ENCODE assay signal across 8 mouse cellular contexts in genomic region chr11:119989115-119989564, GRCm38 (mm10). TPM values are rescaled to one million over a fixed set of nuclear protein-coding genes. Genes with fewer than 3 reads are reported as not detected.
DNase-seq lines count a peak whose midpoint lies in the region; ATAC-seq and TF ChIP-seq lines count a peak whose summit lies in the region.

No protein-coding gene starts in this region.

- H3K27me3 ChIP-seq in kidney, adult 2 months (replicated peaks; ENCODE audit: control insufficient read depth, insufficient read depth, low read length): no peaks in the 10 kb centered on the region
- peaks cover 2% of the 10 kb centered on the region; the same call in 1 of the 2 replicates for H3K27me3 ChIP-seq in heart, embryonic 11.5 days (ENCODE audit: control insufficient read depth, insufficient read depth, low read length)
- H3K27me3 ChIP-seq in midbrain, embryonic 11.5 days (ENCODE audit: control insufficient read depth, insufficient read depth, low read length): no peaks in the 10 kb centered on the region

- TF ChIP-seq CTCF in kidney, adult 2 months (conservative IDR thresholded peaks at IDR 0.05; ENCODE audit: insufficient read depth, insufficient read length, low read depth, low read length): no peak

- ATAC-seq in heart, embryonic 11.5 days (replicated peaks; ENCODE audit: insufficient number of reproducible peaks, low FRiP score, low TSS enrichment): 0 out of 2 replicates have a peak, but pooled peaks have one; percentile 16
- ATAC-seq in midbrain, embryonic 11.5 days (ENCODE audit: low FRiP score): peak; percentile 34; the same call in 1 of the 2 replicates
- no peak for ATAC-seq in erythroid progenitor cell, adult 5-6 weeks (replicated peaks; ENCODE audit: low FRiP score, poor library complexity, severe bottlenecking)

- WGBS in kidney, adult 2 months: 19% methylated on average over 10 of the region's 10 CpGs
- WGBS in heart, embryonic 11.5 days (ENCODE audit: insufficient replicate concordance): 32% methylated on average over 10 of the region's 10 CpGs
- WGBS in midbrain, embryonic 11.5 days: 42% methylated on average over 10 of the region's 10 CpGs

- H3K9me3 ChIP-seq in heart, embryonic 11.5 days (replicated peaks; ENCODE audit: control insufficient read depth, low read length): no peaks in the 10 kb centered on the region
- no peaks in the 10 kb centered on the region for H3K9me3 ChIP-seq in midbrain, embryonic 11.5 days (ENCODE audit: control insufficient read depth, low read length)

- no peaks in the 10 kb centered on the region for H3K36me3 ChIP-seq in kidney, adult 2 months (ENCODE audit: control insufficient read depth, insufficient read depth, low read length)
- H3K36me3 ChIP-seq in heart, embryonic 11.5 days (ENCODE audit: control insufficient read depth, insufficient read depth, low read length): no peaks in the 10 kb centered on the region
- H3K36me3 ChIP-seq in midbrain, embryonic 11.5 days (ENCODE audit: control insufficient read depth, insufficient read depth, low read length): no peaks in the 10 kb centered on the region; the same call in 1 of the 2 replicates

- no peak overlapping the region for H3K27ac ChIP-seq in kidney, adult 2 months (ENCODE audit: insufficient read depth, low read depth, low read length)
- peak overlapping the region; percentile 54; the same call in 1 of the 2 replicates for H3K27ac ChIP-seq in heart, embryonic 11.5 days (ENCODE audit: low read depth, low read length)
- no peak overlapping the region; the same call in 1 of the 2 replicates for H3K27ac ChIP-seq in midbrain, embryonic 11.5 days (ENCODE audit: low read depth, low read length)

- DNase-seq in kidney, adult 2 months: peak; percentile 52
- no peak for DNase-seq in kidney, adult 8-10 months
- DNase-seq in embryo, embryonic 10 days (ENCODE audit: low spot score): peak; percentile 60
- DNase-seq in left cerebral cortex, adult 18-20 months (ENCODE audit: low spot score in 2 of 2): peak; percentile 56 to 63
- DNase-seq in midbrain, embryonic 11.5 days (ENCODE audit: low spot score, missing footprints): no peak
- no peak for DNase-seq in gastrocnemius, postnatal 10 days

- TF ChIP-seq POLR2A in kidney, adult 2 months (IDR thresholded peaks at IDR 0.05; ENCODE audit: low read depth, low read length): no peak

- H3K4me3 ChIP-seq in kidney, adult 2 months (ENCODE audit: insufficient read depth, low read depth, low read length): no peak overlapping the region
- H3K4me3 ChIP-seq in heart, embryonic 11.5 days (ENCODE audit: low read depth, low read length): no peak overlapping the region
- H3K4me3 ChIP-seq in midbrain, embryonic 11.5 days (ENCODE audit: low read depth, low read length): no peak overlapping the region

- H3K4me1 ChIP-seq in kidney, adult 2 months (ENCODE audit: control insufficient read depth, insufficient read depth, low read length): peaks cover 31% of the 10 kb centered on the region
- H3K4me1 ChIP-seq in heart, embryonic 11.5 days (ENCODE audit: control insufficient read depth, insufficient read depth, low read length): peaks cover 33% of the 10 kb centered on the region
- peaks cover 16% of the 10 kb centered on the region for H3K4me1 ChIP-seq in midbrain, embryonic 11.5 days (ENCODE audit: control insufficient read depth, insufficient read depth, low read length)

- no peak overlapping the region for H3K4me2 ChIP-seq in heart, embryonic 11.5 days
- no peak overlapping the region for H3K4me2 ChIP-seq in midbrain, embryonic 11.5 days

- H3K9ac ChIP-seq in heart, embryonic 11.5 days (ENCODE audit: low read depth, low read length): no peak overlapping the region
- no peak overlapping the region for H3K9ac ChIP-seq in midbrain, embryonic 11.5 days (ENCODE audit: low read length)

RNA-seq across cellular contexts. Expression of gene Baiap2, which starts 46.6 kb away (rescaled TPM):
- 78.1 and 88.4 TPM in 2 replicates for polyA plus RNA-seq in kidney, adult 2 months (2012; rRNA removed)
- polyA plus RNA-seq in heart, embryonic 11.5 days (2014; fragmentation: Nextera tagmentation; extraction: Ambion mirVana): 12.8 and 15.4 TPM in 2 replicates
- 100 to 1,000 TPM; 220 to 272 TPM for total RNA-seq in left cerebral cortex, adult 18-20 months (2021)
- 9.0 and 9.8 TPM in 2 replicates for polyA plus RNA-seq in midbrain, embryonic 11.5 days (2014; fragmentation: Nextera tagmentation; extraction: Ambion mirVana)
- total RNA-seq in erythroid progenitor cell, adult 5-6 weeks (2015; ENCODE audit: low replicate concordance): 1.3 and 1.4 TPM in 2 replicates
- 3.2 and 5.3 TPM in 2 replicates for total RNA-seq in erythroid progenitor cell, adult 5-6 weeks (2017; ENCODE audit: low replicate concordance)
- 1 to 10 TPM; 4.1 to 6.3 TPM for total RNA-seq in gastrocnemius, postnatal 10 days (2021)

RNA-seq across cellular contexts. Expression of gene Aatk, which starts 57.8 kb away (rescaled TPM):
- 5.1 and 6.8 TPM in 2 replicates for polyA plus RNA-seq in kidney, adult 2 months (2012; rRNA removed)
- polyA plus RNA-seq in heart, embryonic 11.5 days (2014; fragmentation: Nextera tagmentation; extraction: Ambion mirVana): 0.24 and 0.35 TPM in 2 replicates
- 100 to 1,000 TPM; 185 to 187 TPM for total RNA-seq in left cerebral cortex, adult 18-20 months (2021)
- 1.3 TPM in 2 replicates for polyA plus RNA-seq in midbrain, embryonic 11.5 days (2014; fragmentation: Nextera tagmentation; extraction: Ambion mirVana)
- total RNA-seq in erythroid progenitor cell, adult 5-6 weeks (2015; ENCODE audit: low replicate concordance): 0.84 and 1.4 TPM in 2 replicates
- 0.26 and 0.53 TPM in 2 replicates for total RNA-seq in erythroid progenitor cell, adult 5-6 weeks (2017; ENCODE audit: low replicate concordance)
- total RNA-seq in gastrocnemius, postnatal 10 days (2021): 10 to 100 TPM; 18.5 to 20.5 TPM

Comparison
In these comparisons a context has a peak if more than half of its experiments do, and no peak if none do; other contexts are left out.
1. DNase-seq: peak in kidney, adult 2 months (single experiment), embryo, embryonic 10 days (single experiment) and left cerebral cortex, adult 18-20 months (2 of 2); none in kidney, adult 8-10 months (0 of 2), midbrain, embryonic 11.5 days (single experiment) and gastrocnemius, postnatal 10 days (single experiment).
2. RNA of gene Baiap2, which starts 46.6 kb away (total RNA-seq): 220 to 272 TPM in left cerebral cortex, adult 18-20 months; 4.1 to 6.3 TPM in gastrocnemius, postnatal 10 days and 1.3 to 5.3 TPM in erythroid progenitor cell, adult 5-6 weeks; every median in the first group is over 10 times any median in the second.
3. RNA of gene Aatk, which starts 57.8 kb away (total RNA-seq): 185 to 187 TPM in left cerebral cortex, adult 18-20 months and 18.5 to 20.5 TPM in gastrocnemius, postnatal 10 days; 0.26 to 1.4 TPM in erythroid progenitor cell, adult 5-6 weeks; every median in the first group is over 4 times any median in the second.